Mouse (Mus musculus) ES-Bruce4 (cell line): ENCODE measurements around the gene Atp2a1.

Source experiments
- CTCF ChIP-seq: IDR thresholded peaks from one replicate; pipeline ENCODE4 v1.8.1; 2011; ENCODE audit warnings: low read depth, low read length
- EP300 ChIP-seq: IDR thresholded peaks from 2 replicates; pipeline ENCODE4 v1.6.1; 2011; ENCODE audit warnings: low read depth, low read length; ENCODE audit not compliant: insufficient read depth
- POLR2A ChIP-seq: IDR thresholded peaks from one replicate; pipeline ENCODE4 v1.8.1; 2011; ENCODE audit warnings: low read length; ENCODE audit not compliant: insufficient read depth

- TF ChIP-seq EP300 (no peak), CTCF (no peak), POLR2A (no peak)
Measured at GRCm38 (mm10) chr7:126417606-126418005, 45.3 kb downstream of the Atp2a1 start.
